Mouse (Mus musculus): ENCODE data around the gene Rec8.

Gene Rec8

GRCm38 (mm10) chr14:55617822-55618221 lies at the start of gene Rec8:
Rec8 (plus strand) TSS chr14:55618037.
- peak; percentile 60 for DNase-seq (ENCODE audit: low read depth)

DNA sequence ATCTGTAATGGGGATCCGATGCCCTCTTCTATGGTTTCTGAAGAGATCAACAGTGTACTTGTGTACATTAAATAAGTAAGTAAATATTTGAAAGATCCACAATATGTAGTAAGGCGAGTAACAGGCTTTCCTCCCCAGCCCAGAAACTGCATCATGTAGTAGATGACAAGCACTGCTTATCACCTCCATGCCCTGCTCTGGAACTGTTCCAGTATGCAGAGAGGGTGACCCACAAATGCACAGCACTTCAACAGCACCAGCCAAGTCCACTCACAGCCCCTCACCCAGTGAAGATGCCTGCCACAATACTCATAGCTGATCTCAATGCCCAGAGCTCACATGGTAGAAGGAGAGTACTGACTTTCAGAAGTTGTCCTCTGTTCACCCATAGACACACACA lies 47.2 kb upstream of the Rec8 start:
- DNase-seq (ENCODE audit: low read depth): no peak

- DNase-seq (ENCODE audit: low read depth): no peak
Measured at GRCm38 (mm10) chr14:55571760-55572159, 46.1 kb upstream of the Rec8 start.

DNA sequence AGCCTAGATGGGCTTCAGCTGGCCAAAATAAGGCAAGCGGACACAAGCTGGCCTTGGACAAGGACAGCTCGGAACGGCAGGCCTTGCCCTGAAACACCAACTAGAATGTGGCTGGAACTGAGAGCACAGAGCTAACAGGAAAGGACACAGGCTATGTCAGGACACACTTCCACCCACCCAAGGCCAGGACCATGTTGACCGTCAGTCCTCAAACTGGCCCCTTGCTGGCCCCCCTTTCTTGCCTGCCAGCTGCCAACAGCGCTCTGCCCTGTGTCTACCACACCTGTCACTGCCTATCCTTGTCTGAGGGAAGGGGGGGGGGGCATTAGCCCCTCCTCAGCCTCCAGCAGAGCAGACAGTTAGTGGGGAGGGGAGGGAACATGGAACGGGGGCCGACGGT lies 42.5 kb upstream of the Rec8 start, which contains the start of gene Fitm1:
TSS of gene Fitm1 (plus strand) at position 316 of the 400 bp plus-strand sequence.
- no peak for DNase-seq (ENCODE audit: low read depth)

GRCm38 (mm10) chr14:55575711-55576110 lies 42.1 kb upstream of the Rec8 start:
- no peak for DNase-seq (ENCODE audit: low read depth)

GRCm38 (mm10) chr14:55576376-55576775 lies 41.5 kb upstream of the Rec8 start:
- DNase-seq (ENCODE audit: low read depth): no peak

DNA sequence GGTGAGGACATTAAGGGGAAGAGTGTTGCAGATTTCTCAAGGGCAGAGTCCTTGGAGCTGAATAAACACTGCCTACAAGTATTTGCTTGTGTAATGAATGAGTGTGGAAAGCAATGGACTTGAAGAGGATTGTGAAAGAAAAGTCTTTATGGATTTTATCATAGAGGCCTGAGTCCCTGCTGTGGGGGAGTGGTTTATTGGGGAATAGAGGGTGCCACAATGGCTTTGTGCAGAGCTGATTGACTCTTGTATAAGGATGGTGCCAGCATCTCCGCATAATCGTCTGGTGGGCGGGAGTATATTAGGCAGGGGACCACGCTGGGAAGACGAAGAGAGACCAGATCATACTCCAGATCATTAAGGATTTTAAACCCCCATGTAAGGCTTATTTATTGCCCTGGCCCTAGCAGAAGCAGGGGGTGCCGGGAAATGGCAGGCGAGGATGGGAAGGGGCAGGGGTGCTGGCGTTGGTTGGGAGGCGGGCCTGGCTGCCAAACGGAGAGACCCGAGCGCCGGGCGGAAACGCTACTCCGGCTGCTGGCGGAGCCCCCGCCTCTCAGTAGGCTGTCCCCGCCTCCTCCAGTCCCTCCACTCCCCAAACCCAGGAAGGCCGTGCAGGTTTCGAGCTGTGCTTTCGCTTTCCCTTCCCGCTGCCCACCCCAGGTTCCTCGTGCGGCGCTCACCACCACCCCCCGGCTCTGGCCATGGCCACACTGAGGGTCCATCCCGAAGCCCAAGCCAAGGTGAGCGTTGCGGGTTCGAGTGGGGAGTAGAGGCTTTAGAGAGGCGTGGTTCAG lies 39.8 kb upstream of the Rec8 start, which contains the start of gene Psme1:
TSS of gene Psme1 (plus strand) at position 253 of the 797 bp plus-strand sequence.
- DNase-seq (ENCODE audit: low read depth): peak; percentile 85

DNA sequence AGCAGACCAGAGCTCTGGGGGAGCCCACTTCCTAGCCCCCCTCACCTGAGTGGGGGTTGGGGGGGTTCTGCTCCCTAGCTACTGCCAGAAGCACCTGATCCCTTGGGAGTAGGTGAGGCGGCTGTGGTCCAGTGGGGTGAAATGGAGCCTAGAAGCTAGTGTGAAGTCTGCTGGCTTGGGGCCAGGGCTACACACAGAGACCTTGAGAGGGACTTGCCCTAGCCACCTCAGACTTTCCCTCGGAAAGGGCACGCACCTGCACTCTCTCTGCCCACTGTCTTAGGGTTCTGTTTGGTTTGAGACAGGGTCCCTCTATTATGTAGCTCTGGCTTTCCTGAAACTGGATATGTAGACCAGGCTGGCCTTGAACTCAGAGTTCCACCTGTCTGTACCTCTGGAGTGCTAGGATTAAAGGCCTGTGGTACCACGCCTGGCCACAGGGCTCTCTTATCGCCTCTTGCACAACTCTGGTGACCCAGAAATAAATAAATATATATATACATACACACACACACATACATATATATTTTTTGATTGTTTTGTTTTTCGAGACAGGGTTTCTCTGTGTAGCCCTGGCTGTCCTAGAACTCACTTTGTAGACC lies 39.1 kb upstream of the Rec8 start:
- DNase-seq (ENCODE audit: low read depth): peak; percentile 64

- DNase-seq (ENCODE audit: low read depth): no peak
Measured at GRCm38 (mm10) chr14:55579511-55580496, 38.0 kb upstream of the Rec8 start.

- DNase-seq (ENCODE audit: low read depth): no peak
Measured at GRCm38 (mm10) chr14:55580731-55581130, 37.1 kb upstream of the Rec8 start.

- peak; percentile 48 for DNase-seq (ENCODE audit: low read depth)
Measured at GRCm38 (mm10) chr14:55581981-55582681, 35.7 kb upstream of the Rec8 start.

DNA sequence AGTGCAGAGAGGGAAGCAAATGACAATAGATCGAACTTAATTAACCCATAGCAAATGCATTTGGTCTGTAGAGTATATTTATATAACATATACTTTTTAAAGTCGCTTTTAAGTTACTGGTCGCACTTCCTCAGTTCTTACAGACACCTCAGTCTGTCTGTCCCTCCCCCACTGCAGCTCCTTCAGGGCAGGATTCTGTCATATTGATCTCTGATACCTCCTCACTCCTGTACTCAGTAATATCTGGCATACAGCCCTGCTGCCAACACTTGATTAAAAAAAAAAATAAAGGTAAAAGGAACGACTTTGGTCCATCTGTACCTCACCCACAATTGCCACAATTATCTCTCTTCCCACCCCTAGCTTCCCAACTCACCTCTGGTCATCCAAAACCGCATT lies 33.5 kb upstream of the Rec8 start:
- DNase-seq (ENCODE audit: low read depth): no peak

DNA sequence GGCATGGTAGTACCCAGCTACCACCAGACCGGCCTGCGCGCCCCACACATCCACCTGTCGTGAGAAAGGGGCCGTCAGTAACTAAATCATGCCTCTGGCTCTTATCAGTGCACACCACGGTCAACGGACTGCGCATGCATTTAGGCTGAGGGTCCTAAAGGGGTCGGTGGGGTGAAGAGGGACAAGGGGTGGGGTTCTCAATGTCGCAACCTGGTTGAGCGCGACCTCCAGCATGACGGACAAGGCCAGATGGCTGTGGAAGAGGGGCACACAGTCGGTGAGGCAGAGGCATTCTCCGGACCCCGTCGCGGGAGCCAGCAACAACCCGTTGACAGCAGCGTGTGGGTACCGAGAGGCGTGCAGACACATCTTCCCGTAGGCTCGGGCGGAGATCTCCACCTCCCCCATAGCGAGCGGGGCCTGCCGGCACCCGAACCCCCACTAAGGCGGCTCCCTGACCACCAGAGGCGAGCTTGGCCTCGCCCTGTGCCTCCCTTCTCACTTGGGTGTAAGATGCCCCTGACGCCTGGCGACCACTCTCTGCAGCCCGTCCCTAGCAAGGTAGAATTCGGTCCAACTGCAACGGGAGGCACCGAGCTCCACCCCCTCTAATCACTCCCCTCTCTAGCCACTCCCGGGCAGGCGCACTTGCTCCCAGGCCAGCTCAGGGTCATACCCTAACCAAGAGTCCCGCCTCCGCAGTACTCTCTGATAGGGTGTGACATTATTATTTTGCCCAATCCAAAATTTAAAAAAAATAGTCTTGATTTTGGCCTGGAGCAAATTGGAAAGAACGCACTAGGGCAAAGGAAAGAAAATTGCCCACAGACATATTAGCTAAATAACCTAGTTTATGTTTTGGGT lies 32.9 kb upstream of the Rec8 start, which contains the start of gene Emc9:
TSS of gene Emc9 (minus strand) at position 601 of the 864 bp plus-strand sequence.
- peak; percentile 78 for DNase-seq (ENCODE audit: low read depth)

- peak; percentile 75 for DNase-seq (ENCODE audit: low read depth)
Measured at GRCm38 (mm10) chr14:55585566-55585960, 32.3 kb upstream of the Rec8 start.

GRCm38 (mm10) chr14:55586149-55586548 lies 31.7 kb upstream of the Rec8 start:
- no peak for DNase-seq (ENCODE audit: low read depth)

- DNase-seq (ENCODE audit: low read depth): no peak
Measured at GRCm38 (mm10) chr14:55589271-55589670, 28.6 kb upstream of the Rec8 start.

GRCm38 (mm10) chr14:55589771-55590448 lies 27.9 kb upstream of the Rec8 start:
- peak; percentile 67 for DNase-seq (ENCODE audit: low read depth)

DNA sequence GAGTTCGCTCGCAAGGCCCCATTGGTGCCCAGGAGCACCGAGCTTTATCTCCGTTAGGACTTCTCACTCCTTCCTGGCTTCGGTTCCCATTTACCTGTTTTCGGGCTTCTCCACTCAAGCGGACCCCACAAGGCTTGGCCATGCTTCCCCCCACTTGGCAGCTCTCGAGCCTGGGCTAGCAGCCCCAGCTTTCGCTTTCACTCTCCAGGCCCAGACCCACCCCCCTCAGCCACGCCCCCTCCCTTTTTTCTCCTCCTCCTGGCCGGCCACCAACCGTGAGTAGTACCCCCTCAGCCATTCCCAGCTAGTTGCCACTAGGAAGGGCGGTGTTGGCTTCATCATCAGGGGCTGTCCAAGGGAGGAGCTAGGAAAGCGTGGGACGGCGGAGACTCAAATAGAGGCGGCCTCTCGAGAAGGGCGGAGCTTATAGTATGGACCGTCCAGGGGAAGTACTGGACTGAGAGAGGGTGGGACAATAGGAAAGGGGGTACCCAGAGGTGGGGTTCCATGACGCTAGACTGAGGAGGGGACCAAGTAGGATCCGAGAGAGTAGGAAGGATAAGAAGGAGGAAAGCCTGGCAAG lies 27.0 kb upstream of the Rec8 start, which contains the start of gene Psme2:
TSS of gene Psme2 (minus strand) at position 366 of the 583 bp plus-strand sequence.
- DNase-seq (ENCODE audit: low read depth): peak; percentile 90

- DNase-seq (ENCODE audit: low read depth): peak; percentile 89
Measured at GRCm38 (mm10) chr14:55591331-55591891, 26.4 kb upstream of the Rec8 start, which contains the start of gene Rnf31. Rnf31 (plus strand) TSS chr14:55591708.
